Mouse (Mus musculus): ENCODE measurements around the gene Lonp2. TPM values are rescaled to one million over a fixed set of nuclear protein-coding genes. Genes with fewer than 3 reads are reported as not detected.

The Lonp2 gene
- total RNA-seq, 2 experiments from 2014 or later = 45.0 to 77.0 TPM

DNA sequence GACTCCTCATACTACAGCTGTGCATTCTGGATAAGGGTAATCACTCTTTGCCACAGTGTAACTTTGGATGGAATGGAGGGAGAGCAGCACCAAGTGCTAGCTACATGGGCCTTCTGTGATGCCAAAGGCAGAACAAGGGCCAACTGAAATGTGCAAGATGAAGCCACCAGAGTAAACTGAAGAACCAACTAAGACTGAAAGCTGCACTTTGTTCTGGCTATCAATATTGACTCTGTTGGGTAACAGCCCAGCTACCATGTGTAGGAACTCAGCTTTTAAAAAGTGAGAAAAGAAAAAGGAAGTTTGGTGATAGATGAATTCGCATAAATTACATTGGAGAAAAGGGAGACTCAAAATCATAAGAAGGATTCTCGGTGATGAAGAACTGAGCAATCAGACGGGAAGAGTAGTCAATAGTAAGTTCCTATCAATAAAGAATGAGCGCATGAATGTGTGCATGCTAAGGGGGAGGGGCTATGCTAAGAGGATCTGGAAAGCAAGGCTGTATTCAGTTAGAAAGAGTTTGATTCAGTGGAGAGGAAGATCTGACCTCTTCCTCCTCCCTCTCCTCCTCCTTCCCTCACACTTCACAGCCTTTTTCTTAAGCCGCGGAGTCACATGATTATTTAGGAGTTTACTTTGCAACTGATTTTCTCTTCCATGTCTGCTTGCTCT lies 8.6 kb upstream of the Lonp2 start:
- peak; percentile 45; the same call in 1 of the 2 replicates for ATAC-seq (replicated peaks; ENCODE audit: low FRiP score, low TSS enrichment, poor library complexity, severe bottlenecking)

DNA sequence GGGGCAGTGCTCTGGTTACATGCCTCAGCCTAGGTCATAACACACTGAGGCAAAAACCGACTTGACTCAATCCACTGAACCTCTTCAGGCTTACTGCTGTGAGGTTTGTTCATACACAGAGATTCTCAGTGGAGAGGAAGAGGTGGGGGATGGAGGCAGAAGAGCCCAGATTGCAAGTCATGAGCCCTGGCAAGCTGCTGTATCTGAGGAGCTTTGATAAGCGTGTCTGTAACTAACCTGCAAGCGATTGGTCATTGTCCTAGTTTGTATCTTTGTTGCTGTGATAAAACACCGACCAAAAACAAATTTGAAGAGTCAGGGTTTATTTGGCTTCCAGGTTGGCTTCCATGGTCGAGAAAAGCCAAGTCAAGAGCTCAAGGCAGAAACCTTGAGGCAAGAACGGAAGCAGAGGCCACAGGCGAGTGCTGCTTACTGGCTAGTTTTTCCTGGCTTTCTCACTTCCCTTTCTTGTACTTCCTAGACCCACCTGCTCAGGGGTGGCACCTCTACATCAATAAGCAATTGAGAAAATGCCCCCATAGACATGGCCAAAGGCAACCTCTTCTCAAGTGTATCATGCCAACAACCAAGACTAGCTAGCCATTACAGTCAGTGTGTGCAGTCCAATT lies 6.0 kb upstream of the Lonp2 start:
- ATAC-seq (replicated peaks; ENCODE audit: low FRiP score, low TSS enrichment, poor library complexity, severe bottlenecking) = peak; percentile 96

DNA sequence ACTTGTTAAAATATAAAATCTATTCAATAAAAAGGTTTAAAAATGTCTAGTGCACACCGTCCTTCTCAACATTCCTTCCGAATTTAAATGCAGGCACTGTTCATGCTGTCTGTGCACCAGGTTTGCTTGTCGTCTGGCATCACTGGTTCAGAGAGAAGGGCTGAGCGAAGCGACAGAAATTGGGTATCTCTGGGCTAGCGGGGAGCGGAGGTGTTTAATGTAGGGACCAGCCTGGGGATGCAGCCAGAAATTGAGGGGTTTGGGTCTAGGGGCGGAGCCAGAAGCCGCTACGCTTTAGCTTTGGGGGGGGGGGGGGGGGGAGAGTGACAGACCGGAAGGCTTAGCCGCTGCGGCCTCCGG lies 312 bp upstream of the Lonp2 start:
- ATAC-seq (replicated peaks; ENCODE audit: low FRiP score, low TSS enrichment, poor library complexity, severe bottlenecking) = no peak

DNA sequence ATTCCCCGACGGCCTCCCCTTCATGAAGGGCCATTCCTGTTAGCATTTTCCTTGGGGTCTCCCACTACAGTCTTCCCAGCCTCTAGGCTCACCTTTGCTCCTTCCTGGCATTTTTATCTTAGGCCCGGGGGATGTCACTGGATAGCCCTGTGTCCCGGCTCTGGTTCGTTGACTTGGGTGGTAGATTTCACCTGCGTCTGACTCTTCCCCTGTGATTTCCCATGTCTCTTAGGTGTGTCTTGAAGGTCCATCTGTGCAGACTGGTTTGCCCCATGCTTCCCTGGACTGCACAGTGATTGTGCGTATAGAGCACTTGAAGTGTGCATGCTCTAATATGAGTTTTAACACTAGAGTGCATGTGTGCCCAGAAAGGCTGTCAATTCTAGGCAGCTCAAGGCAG lies 1.1 kb downstream of the Lonp2 start:
- no peak for ATAC-seq (replicated peaks; ENCODE audit: low FRiP score, low TSS enrichment, poor library complexity, severe bottlenecking)

DNA sequence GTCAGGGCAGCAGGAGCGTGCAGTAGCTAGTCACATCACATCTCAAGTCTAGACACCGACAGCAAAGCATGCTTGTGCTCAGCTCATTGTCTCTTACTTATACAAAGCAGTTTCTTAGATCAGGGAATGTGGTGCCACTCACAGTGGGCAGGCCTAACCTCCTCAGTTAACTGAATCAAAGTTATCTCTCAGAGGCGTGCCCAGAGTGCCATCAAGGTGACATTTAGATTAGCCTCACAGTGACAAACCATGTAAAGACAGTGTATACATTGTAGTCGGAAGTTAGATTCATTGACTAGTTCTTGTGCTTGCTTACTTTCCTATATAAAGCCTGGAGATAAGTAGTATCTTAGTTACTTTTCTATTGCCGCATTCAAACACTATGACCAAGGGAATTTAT lies 6.4 kb downstream of the Lonp2 start:
- ATAC-seq (replicated peaks; ENCODE audit: low FRiP score, low TSS enrichment, poor library complexity, severe bottlenecking) = peak; percentile 93

DNA sequence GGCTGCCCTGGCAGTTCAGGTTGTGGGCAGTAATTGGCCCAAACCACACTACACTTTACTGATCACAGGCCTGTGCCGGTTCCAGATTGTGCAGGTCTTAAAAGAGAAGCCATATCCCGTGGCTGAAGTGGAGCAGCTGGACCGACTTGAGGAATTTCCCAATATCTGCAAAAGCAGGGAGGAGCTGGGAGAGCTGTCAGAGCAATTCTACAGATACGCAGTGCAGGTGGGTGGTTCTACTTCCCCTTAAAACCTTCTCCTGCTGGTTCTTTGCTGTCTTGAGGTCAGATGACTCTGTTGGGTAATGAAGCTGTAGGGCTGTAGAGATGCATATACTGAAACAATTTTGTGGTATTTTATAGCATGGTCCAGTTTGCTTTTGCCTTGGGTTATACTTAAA lies 7.6 kb downstream of the Lonp2 start:
- no peak for ATAC-seq (replicated peaks; ENCODE audit: low FRiP score, low TSS enrichment, poor library complexity, severe bottlenecking)

DNA sequence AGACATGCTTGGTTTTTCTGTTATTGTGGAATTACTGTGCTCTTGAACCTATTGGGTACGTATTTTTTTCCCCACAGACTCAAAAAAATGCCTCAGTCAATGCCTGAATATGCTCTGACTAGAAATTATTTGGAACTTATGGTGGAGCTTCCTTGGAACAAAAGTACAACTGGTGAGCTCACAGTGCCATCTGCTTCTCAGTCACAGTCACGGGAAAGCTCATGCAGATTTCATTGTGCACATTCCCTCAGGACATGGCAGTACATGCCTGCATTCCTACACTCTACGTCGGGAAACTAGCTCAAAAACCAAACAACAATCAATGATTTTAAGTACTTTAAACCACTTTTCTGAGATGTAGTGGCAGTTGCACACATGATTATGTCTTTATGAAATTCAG lies 14.0 kb downstream of the Lonp2 start:
- no peak for ATAC-seq (replicated peaks; ENCODE audit: low FRiP score, low TSS enrichment, poor library complexity, severe bottlenecking)

DNA sequence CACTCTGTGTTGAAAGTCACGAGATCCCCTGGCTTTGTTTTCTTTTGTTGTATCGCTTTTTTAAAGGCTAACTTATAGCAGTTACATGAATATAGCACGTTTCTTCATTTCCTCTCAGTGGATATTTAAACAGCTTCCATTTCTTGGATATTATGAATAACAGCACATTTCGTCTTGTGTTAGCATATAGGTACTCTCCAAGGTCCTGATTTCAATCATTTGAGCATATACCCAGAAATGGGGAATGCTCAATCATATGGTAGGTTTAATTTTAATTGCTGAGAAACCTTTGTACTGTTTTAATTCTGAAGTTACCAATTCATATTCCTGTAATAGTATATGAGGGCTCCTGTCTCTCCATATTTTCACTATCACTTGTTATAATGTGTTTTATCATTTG lies 15.1 kb downstream of the Lonp2 start:
- ATAC-seq (replicated peaks; ENCODE audit: low FRiP score, low TSS enrichment, poor library complexity, severe bottlenecking) = no peak

DNA sequence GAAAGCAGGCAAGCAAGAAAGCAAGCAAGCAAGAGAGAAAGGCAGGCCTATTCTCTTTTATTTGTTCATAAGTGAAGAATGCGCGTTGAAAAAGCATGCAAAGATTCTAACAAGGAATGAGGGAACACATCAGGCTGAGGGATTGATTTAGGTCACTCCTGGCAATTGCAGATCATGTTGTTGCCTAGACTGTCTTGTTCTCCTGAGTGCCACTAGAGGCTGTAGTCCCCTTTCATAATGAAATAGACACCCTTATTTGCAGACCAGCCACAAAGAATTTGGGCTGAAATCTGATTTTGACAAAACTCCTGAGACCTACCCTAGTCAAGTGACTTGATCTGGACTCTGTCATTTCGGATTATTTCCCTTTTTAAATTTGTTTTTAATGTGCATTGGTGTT lies 18.8 kb downstream of the Lonp2 start:
- no peak for ATAC-seq (replicated peaks; ENCODE audit: low FRiP score, low TSS enrichment, poor library complexity, severe bottlenecking)

DNA sequence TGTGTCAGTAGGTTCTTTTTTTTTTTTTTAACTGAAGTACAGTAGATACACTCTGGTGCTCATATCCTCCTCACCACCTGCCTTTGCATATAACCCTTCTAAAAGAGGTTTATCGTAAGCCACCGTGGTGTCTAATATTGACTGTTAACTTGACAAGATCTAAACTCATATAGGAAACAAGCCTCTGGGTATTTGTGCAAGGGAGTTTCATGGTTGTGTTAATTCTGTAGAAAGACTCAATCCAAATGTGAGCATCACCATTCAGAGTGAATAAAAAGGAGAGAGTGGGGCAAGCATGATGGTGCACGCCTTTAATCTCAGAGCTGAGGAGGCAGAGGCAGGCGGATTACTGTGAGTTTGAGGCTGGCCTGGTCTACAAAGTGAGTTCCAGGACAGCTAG lies 20.8 kb downstream of the Lonp2 start:
- no peak for ATAC-seq (replicated peaks; ENCODE audit: low FRiP score, low TSS enrichment, poor library complexity, severe bottlenecking)

DNA sequence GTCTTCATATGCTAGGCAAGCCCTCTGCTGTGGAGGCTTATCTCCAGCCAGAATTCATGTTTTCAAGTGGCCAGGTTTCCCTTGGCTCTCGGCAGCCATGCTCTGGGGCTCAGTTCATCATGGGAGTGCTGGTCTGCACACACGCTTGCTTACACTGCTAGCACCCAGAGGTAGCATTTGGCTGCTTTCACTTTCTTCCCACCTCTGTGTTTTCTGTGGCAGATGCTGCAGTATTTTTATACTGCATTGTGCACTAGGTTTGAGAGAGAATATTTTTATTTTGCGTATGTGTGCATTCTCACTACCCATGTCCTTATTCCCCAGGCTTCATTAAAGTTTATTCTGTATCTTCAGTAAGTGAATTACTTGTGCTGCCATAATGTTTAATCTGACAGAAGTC lies 23.9 kb downstream of the Lonp2 start:
- no peak for ATAC-seq (replicated peaks; ENCODE audit: low FRiP score, low TSS enrichment, poor library complexity, severe bottlenecking)

DNA sequence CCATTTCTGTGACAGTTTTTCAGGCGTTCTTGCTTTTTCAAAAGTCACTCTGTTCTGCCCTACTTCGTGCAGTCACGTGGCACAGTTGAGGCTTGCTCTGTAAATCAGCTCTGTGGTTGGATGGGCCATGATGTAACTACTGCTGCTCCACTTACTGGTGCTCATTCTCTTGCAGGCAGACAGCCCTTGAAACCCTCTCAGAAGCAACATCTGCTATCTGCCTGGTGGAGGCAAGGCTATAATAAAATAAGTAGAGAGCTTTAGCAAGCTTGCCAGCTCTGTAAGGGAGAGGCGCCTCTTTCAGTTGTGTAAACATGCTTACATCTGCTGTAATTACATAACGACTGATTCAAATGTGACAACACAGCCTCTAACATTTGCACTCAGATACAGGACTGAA lies 27.6 kb downstream of the Lonp2 start:
- ATAC-seq (replicated peaks; ENCODE audit: low FRiP score, low TSS enrichment, poor library complexity, severe bottlenecking) = no peak

DNA sequence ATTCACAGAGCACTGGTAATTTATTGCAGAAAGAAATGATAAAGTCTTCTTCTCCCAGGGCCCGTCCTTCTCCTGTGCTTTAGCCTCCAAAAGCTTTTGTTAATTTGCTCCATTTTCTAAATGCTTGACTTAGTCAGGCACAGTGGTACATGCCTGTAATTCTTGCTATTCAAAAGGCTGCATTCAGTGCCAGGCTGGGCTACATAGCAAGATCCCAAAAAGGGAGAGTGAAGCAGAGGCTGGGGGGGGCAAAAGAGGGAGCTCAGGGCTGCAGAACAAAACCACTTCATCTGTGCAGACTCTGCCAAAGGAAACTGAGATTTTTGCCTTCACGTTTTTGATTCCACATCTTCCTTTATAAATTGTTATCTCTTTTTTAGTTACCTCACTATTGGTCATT lies 28.7 kb downstream of the Lonp2 start:
- ATAC-seq (replicated peaks; ENCODE audit: low FRiP score, low TSS enrichment, poor library complexity, severe bottlenecking) = no peak

DNA sequence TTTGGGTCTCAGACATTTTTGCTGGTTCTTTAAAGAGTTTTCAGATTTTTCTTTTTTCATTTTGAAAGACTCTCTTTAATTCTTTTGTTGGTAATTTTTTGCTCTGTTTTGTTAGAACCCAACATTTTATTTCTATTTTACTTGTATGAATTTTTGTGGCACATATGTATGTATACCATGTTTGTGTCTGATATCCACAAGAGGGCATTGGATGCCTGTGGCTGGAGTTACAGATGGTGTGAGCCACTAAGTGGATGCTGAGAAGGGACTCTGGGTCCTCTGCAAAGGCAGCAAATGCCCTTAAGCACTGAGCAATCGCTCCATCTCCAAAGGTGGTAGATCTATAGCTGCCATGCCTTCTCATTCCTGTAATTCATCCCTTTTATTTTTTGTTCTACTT lies 30.7 kb downstream of the Lonp2 start:
- ATAC-seq (replicated peaks; ENCODE audit: low FRiP score, low TSS enrichment, poor library complexity, severe bottlenecking) = no peak

DNA sequence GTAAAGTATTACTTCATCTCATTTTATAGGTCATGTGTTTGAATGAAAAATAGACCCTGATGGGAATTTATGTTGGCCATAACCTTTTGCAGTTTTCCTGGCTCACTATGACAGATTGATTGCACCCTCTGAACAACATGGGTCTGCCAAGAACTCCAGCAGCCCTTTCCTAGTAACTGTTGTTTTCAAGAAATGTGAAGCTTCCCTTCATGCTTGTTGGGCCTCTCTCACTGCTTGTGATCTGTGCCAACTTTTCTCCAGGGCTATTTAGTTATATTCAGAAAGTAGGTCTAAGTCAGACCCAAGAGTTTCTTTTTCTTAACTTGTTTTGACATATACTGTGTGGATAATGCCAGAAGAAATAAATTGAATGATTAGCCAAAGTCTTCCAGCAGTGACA lies 44.9 kb downstream of the Lonp2 start:
- ATAC-seq (replicated peaks; ENCODE audit: low FRiP score, low TSS enrichment, poor library complexity, severe bottlenecking) = no peak

DNA sequence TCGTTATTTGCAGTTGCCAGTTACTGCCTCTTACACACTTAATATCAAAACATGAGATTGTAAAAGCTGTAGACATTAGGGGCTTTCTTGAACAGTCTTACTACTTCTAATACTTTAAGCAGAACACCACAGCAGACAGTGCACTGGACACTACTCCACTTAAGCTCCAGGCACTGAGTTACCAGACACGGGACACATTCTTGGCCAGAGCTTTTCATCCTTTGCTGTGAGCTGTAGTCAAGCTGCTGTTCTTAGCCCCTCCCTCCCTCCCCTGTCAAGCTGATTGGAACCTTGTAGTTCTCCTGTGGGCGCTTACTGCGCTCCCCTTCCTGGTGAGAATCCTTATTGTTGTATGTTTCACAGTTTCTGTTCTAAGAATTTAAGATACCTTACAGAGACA lies 45.4 kb downstream of the Lonp2 start:
- ATAC-seq (replicated peaks; ENCODE audit: low FRiP score, low TSS enrichment, poor library complexity, severe bottlenecking) = no peak

DNA sequence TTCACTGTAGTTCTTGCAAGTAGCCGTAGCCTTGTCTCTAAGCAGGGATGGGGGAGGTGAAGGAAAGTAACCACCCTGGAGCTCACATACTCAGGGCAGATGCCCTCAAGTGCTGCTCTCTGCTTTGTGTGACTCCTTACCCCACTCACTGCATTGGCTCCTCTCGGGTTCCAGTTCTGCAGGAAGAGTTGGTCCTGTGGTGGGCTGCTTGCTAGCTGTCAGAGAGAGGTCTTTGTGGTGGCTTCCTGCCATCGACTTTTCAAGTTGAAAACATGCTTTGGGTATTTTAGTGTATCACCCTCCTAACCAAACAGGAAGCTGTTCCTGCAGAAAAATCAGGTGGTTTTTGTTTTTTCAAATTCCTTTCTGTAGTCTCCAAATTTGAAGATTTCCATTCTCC lies 62.8 kb downstream of the Lonp2 start:
- no peak for ATAC-seq (replicated peaks; ENCODE audit: low FRiP score, low TSS enrichment, poor library complexity, severe bottlenecking)

DNA sequence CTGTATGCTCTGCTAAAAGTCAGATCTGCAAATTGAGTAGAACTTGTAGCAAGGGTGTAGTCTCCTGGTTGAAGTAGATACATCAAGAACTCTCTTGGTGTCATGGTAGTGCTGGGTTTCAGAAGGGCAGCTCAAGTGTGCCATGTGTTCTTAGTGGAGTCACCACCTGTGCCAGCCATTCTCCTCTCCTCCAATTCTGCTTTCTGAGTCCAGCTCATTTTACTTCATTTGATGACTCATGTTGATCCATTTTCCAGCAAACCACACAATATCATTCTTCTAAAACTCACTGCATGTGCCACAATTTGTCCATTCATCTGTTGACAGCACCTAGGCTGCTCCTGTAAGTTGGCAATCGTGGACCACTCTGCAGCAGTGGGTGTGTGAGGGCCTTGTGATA lies 68.3 kb downstream of the Lonp2 start:
- ATAC-seq (replicated peaks; ENCODE audit: low FRiP score, low TSS enrichment, poor library complexity, severe bottlenecking) = no peak

DNA sequence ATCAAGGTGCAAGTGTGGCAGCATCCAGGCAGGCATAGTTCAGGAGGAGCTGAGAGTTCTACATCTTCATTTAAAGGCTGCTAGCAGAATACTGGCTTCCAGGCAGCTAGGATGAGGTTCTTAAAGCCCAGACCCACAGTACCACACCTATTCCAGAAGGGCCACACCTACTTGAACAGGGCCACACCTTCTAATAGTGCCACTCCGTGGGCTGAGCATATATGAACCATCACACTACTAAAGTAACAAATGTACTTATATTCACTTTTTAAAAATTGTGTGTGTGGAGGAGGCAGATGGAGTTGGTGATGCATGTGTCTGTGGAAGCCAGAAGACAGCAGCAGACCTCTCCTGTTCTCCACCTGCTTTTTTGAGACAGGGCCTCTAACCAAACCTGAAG lies 70.2 kb downstream of the Lonp2 start:
- ATAC-seq (replicated peaks; ENCODE audit: low FRiP score, low TSS enrichment, poor library complexity, severe bottlenecking) = no peak

DNA sequence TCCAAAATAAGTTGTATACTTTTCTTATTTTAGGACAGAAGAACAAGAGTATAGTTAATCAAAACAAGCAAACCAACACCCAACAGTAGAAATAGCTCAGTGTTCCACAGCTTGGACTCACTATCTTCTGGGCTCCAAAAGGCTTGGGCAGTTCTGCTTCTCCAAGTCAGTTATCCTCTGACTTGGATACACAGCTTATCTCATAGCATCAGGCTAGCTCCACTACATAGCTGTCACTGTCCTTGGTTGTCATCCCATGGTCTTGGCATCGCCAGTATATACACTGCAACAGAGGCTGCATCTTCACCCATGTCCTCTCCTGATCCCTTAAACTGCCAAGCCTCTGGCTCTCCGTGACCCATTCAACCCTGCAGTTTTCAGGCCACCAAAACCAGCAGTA lies 71.9 kb downstream of the Lonp2 start:
- peak; percentile 89 for ATAC-seq (replicated peaks; ENCODE audit: low FRiP score, low TSS enrichment, poor library complexity, severe bottlenecking)

DNA sequence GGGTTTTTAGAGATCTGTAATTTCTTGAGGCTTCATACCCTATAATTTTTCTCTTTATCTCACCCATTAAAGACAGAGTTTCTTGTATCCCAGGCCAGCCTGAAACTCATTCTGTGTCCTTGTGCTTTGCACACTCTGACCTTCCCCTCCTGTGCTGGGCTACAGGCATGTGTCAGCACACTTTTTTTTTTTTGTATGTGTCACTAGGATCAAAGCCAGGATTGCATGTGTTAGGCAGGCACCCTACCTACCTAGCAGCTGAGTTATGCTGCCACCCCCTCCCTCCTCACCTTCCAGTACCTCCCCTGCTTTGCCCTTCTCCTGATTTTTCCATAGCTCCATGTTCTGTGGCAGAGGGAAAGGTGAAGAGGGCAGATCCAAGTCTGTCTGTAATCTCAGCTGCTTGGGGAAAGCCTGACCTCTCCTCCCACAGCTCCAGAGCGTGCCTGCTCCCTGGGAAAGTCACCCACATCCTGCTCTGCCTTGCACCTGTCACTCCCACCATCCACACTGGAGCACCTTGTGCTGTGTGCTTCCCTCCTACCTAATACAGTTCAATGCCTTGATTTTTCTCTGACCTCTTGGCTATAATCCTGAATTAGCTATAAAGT lies 75.1 kb downstream of the Lonp2 start:
- ATAC-seq (replicated peaks; ENCODE audit: low FRiP score, low TSS enrichment, poor library complexity, severe bottlenecking) = no peak

Measured in megakaryocyte-erythroid progenitor cell, adult 5-6 weeks (primary cell).